Mouse (Mus musculus) hindbrain, embryonic 12.5 days (tissue): ENCODE measurements around the gene Micu2. TPM values are rescaled to one million over a fixed set of nuclear protein-coding genes. Genes with fewer than 3 reads are reported as not detected.
"Not testable (repeated sequence)": the region's sequence is repeated elsewhere in the genome, so short reads cannot be mapped to it uniquely, and the experiment has no call there.

Experiments
- ATAC-seq: fragments of 200-750 bp; cut with Nextera tagmentation; 2 replicates; pipeline ENCODE4 v1.8.0; 2017; ENCODE audit warnings: moderate TSS enrichment; ENCODE audit not compliant: low FRiP score
- H3K27ac ChIP-seq: fragments of 300-500 bp; sonication (generic); 2 replicates; pipeline ENCODE4 v1.5.1; 2016; ENCODE audit warnings: mild to moderate bottlenecking
- H3K27me3 ChIP-seq: fragments of 300-500 bp; sonication (generic); 2 replicates; pipeline ENCODE4 v1.6.1; 2016; ENCODE audit warnings: mild to moderate bottlenecking
- H3K36me3 ChIP-seq: fragments of 300-500 bp; sonication (generic); 2 replicates; pipeline ENCODE4 v1.6.1; 2016; ENCODE audit warnings: mild to moderate bottlenecking
- H3K4me1 ChIP-seq: fragments of 300-500 bp; sonication (generic); 2 replicates; pipeline ENCODE4 v1.6.1; 2016
- H3K4me2 ChIP-seq: fragments of 300-500 bp; sonication (generic); replicated peaks from 2 replicates; pipeline ENCODE4 v1.6.1; 2016; ENCODE audit warnings: mild to moderate bottlenecking
- H3K4me3 ChIP-seq: fragments of 300-500 bp; sonication (generic); 2 replicates; pipeline ENCODE4 v1.5.1; 2016; ENCODE audit warnings: mild to moderate bottlenecking
- H3K9ac ChIP-seq: fragments of 300-500 bp; sonication (generic); 2 replicates; pipeline ENCODE4 v1.6.1; 2016; ENCODE audit warnings: mild to moderate bottlenecking, moderate library complexity
- H3K9me3 ChIP-seq: fragments of 300-500 bp; sonication (generic); replicated peaks from 2 replicates; pipeline ENCODE4 v1.6.1; 2016; ENCODE audit warnings: mild to moderate bottlenecking
- WGBS: fragments of 180-500 bp; shearing (Covaris S2); methylation state at CpG from one replicate; pipeline ENCODE4 v1.1.7; 2016; 5-methylcytosine and 5-hydroxymethylcytosine counted together
- polyA plus RNA-seq: library from polyadenylated mRNA; unstranded; fragments of >200 nt; fragmentation: Nextera tagmentation; extraction: Ambion mirVana; gene quantifications from 2 replicates; pipeline ENCODE4 v1.2.1, GENCODE M21; 2016

Gene Micu2
- polyA plus RNA-seq, 1 experiment from 2014 or later = 73.1 TPM

DNA sequence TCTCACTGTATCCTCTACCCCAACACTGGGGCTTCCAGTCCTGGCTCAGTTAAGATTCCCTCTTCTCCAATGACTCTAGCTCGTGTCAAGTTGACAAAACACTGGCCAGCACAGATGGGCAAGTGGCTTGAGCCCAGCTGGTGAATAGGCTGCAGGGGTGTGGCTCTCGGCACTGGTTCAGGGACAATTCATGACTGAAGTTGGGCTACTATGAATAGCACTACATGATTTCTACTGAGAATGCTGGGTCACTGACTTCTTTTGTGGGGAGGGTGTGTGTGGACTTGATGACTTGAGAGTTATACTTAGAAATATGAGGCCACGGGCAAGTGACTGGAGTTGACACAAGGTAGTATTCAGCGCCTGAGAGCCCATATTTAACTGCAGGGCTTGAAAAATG lies 53.2 kb downstream of the Micu2 start:
- no peak overlapping the region for H3K9ac ChIP-seq
- 83% methylated on average over 4 of the region's 4 CpGs for WGBS

DNA sequence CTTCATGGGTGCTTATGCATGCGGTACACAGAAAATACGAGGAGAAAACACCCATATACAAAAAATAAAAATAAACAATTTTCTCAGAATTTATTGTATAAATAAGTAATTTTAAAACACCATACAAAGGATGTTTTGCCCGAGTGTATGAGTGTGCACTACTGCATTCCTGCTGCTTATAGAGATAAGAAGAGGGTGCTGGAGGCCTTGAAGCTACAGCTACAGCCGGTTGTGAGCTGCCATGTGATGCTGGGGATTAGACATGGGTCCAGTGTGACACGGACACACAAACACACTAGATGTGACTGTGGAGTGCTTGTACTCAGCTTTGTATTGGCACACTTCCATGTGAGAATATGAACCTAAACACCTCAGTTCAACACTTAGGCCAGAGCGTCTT lies 61.8 kb downstream of the Micu2 start:
- 0 out of 2 replicates have a peak, but pooled peaks cover 8% of the 10 kb centered on the region for H3K36me3 ChIP-seq
- no peaks in the 10 kb centered on the region for H3K4me1 ChIP-seq
- no peaks in the 10 kb centered on the region for H3K9me3 ChIP-seq
- WGBS = 93% methylated on average over 6 of the region's 6 CpGs
- no peak for ATAC-seq
- H3K9ac ChIP-seq = no peak overlapping the region
- H3K27me3 ChIP-seq = no peaks in the 10 kb centered on the region
- no peak overlapping the region for H3K4me2 ChIP-seq
- H3K4me3 ChIP-seq = no peak overlapping the region
- no peak overlapping the region for H3K27ac ChIP-seq

More for the DNA sequence above, 53.2 kb downstream of the Micu2 start:
- Histone ChIP-seq H3K4me2 (no peak overlapping the region), H3K4me3 (no peak overlapping the region), H3K27ac (no peak overlapping the region), H3K36me3 (peaks cover 35% of the 10 kb centered on the region), H3K4me1 (no peaks in the 10 kb centered on the region), H3K9me3 (no peaks in the 10 kb centered on the region), H3K27me3 (no peaks in the 10 kb centered on the region)
- no peak for ATAC-seq

DNA sequence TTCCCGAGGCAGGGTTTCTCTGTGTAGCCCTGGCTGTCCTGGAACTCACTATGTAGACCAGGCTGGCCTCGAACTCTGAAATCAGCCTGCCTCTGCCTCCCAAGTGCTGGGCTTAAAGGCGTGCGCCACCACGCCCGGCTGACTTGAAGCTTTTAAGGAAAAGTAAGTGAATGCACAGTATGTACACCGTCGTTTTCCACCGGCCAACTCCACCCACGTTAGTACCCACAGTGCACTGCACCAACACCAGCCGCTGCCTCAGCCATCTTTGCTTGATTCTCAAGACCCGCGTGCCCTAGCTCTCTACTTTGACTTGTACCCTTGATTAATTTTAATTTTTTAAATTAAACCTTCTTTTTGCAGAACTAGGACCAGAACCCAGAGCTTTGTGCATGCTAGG lies 64.4 kb downstream of the Micu2 start:
- H3K9ac ChIP-seq = no peak overlapping the region
- no peaks in the 10 kb centered on the region for H3K27me3 ChIP-seq
- H3K27ac ChIP-seq = no peak overlapping the region
- no peaks in the 10 kb centered on the region for H3K4me1 ChIP-seq
- no peak for ATAC-seq
- no peak overlapping the region for H3K4me3 ChIP-seq
- 94% methylated on average over 13 of the region's 13 CpGs for WGBS
- no peak overlapping the region for H3K4me2 ChIP-seq
- H3K9me3 ChIP-seq = no peaks in the 10 kb centered on the region
- 0 out of 2 replicates have a peak, but pooled peaks cover 7% of the 10 kb centered on the region for H3K36me3 ChIP-seq

DNA sequence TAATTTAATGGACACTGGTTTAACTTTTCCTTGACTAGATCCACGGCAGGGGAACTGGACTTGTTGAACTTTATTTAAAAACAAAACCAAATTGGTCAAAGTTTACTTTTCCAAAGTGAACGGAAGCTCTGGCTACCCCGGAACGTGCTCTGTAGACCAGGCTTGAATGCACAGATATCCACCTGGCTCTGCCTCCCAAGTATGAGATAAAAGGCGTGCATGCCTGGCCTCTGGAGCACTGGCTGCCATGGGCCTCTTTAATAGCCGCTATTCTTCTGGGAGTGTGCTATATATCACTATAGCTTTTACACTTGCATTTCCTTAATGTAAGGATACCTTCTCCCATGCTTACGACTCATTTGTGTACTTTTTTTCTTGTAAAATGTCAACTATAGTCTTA lies 65.5 kb downstream of the Micu2 start:
- H3K27me3 ChIP-seq = no peaks in the 10 kb centered on the region
- ATAC-seq = no peak
- H3K4me3 ChIP-seq = no peak overlapping the region
- H3K9me3 ChIP-seq = no peaks in the 10 kb centered on the region
- no peak overlapping the region for H3K9ac ChIP-seq
- H3K36me3 ChIP-seq = 0 out of 2 replicates have a peak, but pooled peaks cover 7% of the 10 kb centered on the region
- H3K4me1 ChIP-seq = no peaks in the 10 kb centered on the region
- 87% methylated on average over 7 of the region's 7 CpGs for WGBS
- no peak overlapping the region for H3K4me2 ChIP-seq
- no peak overlapping the region for H3K27ac ChIP-seq

DNA sequence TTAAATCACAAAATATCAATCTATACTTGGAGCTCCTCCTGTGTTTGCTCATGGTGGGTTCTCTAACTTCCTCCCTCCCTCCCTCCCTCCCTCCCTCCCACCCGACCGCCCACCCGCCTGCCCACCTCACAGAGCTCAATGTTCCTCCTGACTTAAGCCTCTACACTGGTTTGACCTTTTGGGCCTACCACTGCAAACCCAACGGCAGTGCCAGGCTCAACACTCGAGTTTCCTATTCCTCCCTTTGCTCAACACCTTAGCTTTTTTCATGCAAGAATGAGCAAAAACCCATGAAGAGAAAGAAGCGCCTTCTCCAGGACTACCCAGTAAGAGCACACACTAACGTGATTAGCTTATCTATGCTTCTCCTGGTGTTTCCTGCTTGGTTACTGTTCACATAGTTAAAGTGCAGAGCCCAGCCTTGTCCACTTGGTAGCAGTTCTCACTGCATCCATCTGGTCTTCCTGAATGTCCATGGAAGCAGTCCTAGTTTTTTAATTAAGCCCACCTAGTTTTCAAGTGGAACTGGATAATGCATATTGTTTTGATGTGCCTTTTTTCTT lies 66.1 kb downstream of the Micu2 start:
- H3K4me3 ChIP-seq = no peak overlapping the region
- H3K27me3 ChIP-seq = no peaks in the 10 kb centered on the region
- ATAC-seq = no peak
- H3K4me1 ChIP-seq = no peaks in the 10 kb centered on the region
- no peak overlapping the region for H3K9ac ChIP-seq
- no peak overlapping the region for H3K27ac ChIP-seq
- H3K36me3 ChIP-seq = 0 out of 2 replicates have a peak, but pooled peaks cover 7% of the 10 kb centered on the region
- no peaks in the 10 kb centered on the region for H3K9me3 ChIP-seq
- 72% methylated on average over 7 of the region's 7 CpGs for WGBS
- H3K4me2 ChIP-seq = no peak overlapping the region

DNA sequence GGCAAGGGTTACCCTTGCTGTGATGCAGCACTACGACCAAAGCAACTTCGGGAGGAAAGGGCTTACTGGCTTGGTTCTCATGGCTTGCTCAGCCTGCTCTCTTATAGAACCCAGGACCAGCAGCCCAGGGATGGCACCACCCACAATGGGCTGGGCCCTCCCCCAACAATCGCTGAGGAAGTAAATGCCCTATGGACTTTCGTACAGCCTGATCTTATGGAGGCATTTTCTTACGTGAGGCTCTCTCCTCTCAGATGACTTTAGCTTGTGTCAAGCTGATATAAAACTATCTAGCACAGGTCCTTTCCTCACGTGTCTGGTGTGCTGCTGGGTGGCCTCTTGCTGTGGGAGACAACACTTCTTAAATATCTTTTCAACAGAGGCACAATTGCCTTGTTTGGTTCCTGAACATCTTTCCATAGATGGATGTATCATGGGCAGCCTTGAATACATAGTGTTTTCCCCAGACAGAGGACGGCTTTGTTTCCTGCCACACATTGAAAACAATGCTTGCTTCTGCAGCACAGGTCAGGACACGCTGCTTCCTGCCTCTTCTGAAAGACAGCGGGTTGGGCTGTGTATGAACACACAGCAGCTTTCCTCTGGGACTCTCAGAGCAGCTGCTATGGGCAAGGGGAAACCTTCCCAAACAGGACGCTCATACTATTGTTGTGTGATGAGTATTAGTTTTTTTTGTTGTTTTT lies 77.5 kb downstream of the Micu2 start:
- Histone ChIP-seq H3K4me2 (peak overlapping the region; percentile 21; the same call in 1 of the 2 replicates), H3K4me1 (peaks cover 20% of the 10 kb centered on the region), H3K36me3 (peaks cover 44% of the 10 kb centered on the region), H3K4me3 (no peak overlapping the region), H3K27ac (peak overlapping the region; percentile 76), H3K9ac (no peak overlapping the region), H3K9me3 (no peaks in the 10 kb centered on the region), H3K27me3 (no peaks in the 10 kb centered on the region)
- 29% methylated on average over 10 of the region's 10 CpGs for WGBS
- ATAC-seq = peak; percentile 87

DNA sequence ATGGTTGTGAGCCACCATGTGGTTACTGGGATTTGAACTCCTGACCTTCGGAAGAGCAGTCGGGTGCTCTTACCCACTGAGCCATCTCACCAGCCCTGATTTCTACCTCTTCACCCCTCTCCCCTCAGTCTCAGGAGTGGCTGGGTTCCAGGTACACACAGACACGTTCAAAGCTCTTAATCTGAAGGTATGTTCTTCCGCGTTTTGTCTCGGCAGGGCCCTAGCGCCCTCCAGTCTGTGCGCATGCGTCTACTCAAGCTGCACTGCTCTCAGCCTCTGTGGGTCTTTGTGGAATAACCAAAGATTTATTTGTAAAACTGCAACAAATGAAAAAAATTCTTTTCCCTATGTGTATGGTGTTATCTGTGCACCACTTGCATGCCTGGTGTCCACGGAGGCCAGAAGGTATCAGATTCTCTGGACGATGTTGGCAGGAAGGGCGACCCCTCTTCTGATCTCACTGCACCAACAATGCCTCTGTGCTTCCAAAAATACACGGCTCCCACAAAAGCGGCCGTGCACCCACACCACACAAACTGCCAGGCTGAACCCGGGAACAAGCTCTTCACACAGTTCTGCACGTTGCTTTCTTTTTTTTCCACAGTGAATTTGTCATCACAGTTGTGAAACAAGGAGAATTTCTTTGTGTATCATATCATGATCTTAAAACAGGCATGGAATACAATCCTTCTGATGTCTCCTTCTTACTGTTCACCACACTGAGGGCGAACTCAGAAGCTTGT lies 78.3 kb downstream of the Micu2 start:
- Histone ChIP-seq H3K27ac (peak overlapping the region; percentile 76), H3K4me3 (no peak overlapping the region), H3K9me3 (no peaks in the 10 kb centered on the region), H3K27me3 (no peaks in the 10 kb centered on the region), H3K4me2 (no peak overlapping the region), H3K36me3 (peaks cover 47% of the 10 kb centered on the region), H3K4me1 (peaks cover 20% of the 10 kb centered on the region), H3K9ac (no peak overlapping the region)
- ATAC-seq = no peak
- WGBS = 83% methylated on average over 18 of the region's 18 CpGs

DNA sequence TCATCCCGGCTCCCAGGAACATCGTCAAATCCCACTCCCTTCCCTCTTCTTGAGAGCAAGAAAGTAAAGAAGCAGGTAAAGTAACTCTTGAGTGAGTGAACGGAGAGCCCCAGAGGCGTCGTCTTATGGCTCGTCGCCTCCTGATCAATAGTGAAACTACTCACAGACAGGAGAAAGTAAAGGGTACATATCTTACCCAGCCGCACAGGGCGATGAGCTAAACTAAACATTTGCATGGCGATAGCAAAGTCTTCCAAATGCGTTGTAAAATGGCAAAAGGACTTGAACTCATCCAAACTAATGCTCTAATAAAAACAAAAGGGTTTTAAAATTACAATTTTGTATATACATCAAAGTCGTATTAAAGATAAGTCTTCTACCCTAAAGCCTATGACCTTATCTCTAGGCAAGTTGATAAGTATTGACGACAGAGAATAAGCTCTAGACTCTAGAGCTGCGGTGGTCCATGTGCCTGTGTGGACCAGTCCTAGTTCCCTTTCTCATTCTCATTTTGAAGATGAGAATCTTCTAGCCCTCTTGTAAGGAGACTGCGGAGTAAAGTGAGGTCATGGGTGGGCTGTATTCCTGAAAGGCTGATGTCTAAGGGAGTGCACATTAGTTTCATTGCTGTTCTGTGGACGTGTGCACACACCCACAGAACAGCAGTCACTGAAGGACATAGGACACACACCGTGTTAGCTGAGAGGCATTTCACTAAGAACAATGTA lies 79.8 kb downstream of the Micu2 start:
- 93% methylated on average over 17 of the region's 17 CpGs for whole genome bisulfite sequencing
- Histone ChIP-seq H3K4me2 (no peak overlapping the region), H3K4me3 (no peak overlapping the region), H3K9me3 (no peaks in the 10 kb centered on the region), H3K27me3 (no peaks in the 10 kb centered on the region), H3K36me3 (peaks cover 48% of the 10 kb centered on the region), H3K9ac (no peak overlapping the region), H3K27ac (no peak overlapping the region), H3K4me1 (peaks cover 20% of the 10 kb centered on the region)
- ATAC-seq = no peak

DNA sequence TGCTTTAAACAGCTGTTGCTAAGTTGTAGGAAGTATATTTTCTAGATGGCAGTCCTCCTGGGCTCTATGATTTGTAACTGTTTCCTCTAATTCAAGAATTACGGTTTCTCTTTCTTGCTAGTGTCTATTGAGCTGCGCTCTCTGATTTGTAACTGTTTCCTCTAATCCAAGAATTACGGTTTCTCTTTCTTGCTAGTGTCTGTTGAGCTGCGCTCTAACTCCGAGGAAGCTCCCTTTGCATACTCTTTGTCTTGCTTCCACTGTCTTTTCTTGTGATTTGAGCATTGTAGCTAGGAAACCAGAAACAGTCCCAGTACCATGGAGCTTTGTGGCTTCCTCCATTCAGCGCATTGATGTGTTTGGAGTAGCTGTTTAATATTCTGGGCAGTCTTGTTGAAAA lies 83.7 kb downstream of the Micu2 start:
- no peaks in the 10 kb centered on the region for H3K9me3 ChIP-seq
- no peak overlapping the region for H3K4me3 ChIP-seq
- no peak overlapping the region for H3K27ac ChIP-seq
- no peak for ATAC-seq
- 55% methylated on average over 6 of the region's 6 CpGs for WGBS
- H3K4me2 ChIP-seq = no peak overlapping the region
- no peaks in the 10 kb centered on the region for H3K4me1 ChIP-seq
- H3K9ac ChIP-seq = no peak overlapping the region
- H3K36me3 ChIP-seq = peaks cover 31% of the 10 kb centered on the region
- H3K27me3 ChIP-seq = no peaks in the 10 kb centered on the region

DNA sequence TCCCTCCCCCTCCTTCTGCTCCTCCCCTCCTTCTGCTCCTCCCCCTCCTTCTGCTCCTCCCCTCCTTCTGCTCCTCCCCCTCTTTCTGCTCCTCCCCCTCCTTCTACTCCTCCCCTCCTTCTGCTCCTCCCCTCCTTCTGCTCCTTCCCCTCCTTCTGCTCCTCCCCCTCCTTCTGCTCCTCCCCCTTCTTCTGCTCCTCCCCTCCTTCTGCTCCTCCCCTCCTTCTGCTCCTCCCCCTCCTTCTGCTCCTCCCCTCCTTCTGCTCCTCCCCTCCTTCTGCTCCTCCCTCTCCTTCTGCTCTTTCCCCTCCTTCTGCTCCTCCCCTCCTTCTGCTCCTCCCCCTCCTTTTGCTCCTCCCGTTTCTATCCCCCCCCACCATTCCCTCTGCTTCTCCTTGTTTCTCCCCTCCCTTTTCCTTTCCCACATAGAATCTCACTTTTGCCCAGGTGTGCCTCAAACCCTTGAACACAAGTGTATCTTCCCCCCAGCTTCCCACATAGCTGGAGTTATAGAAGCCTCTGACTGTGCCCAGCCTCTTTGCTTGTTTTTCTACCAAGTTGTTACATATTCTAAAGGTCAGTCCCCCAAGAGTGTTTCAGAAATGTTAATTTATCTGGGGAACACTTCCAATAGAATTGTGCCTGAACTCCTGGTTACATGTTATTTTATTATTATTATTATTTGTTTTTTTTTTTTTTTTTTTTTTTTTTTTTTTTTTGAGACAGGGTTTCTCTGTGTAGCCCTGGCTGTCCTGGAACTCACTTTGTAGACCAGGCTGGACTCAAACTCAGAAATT lies 86.7 kb downstream of the Micu2 start:
- not testable (repeated sequence) for H3K9ac ChIP-seq, H3K4me2 ChIP-seq, H3K27ac ChIP-seq, H3K4me1 ChIP-seq, ATAC-seq, H3K9me3 ChIP-seq, H3K4me3 ChIP-seq, H3K27me3 ChIP-seq
- H3K36me3 ChIP-seq = peaks cover 21% of the 10 kb centered on the region
- WGBS = 78% methylated on average over 1 of the region's 1 CpGs

DNA sequence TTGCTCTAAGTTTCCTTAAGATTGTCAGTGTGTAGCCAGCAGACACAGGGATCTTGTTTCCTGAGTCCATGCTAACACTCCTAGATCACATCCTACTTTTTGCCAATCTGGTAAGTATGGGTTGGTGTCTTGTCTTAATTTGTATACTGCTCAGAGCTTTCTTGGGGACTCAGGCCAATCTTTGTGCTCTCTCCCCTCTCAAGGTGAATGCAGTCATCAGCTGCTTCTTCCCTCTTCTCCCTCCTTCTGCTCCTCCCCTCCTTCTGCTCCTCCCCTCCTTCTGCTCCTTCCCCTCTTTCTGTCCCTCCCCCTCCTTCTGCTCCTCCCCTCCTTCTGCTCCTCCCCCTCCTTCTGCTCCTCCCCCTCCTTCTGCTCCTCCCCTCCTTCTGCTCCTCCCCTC lies 87.3 kb downstream of the Micu2 start:
- peaks cover 15% of the 10 kb centered on the region for H3K36me3 ChIP-seq
- not testable (repeated sequence) for H3K4me1 ChIP-seq, H3K27me3 ChIP-seq, H3K4me2 ChIP-seq, H3K9me3 ChIP-seq, H3K9ac ChIP-seq, ATAC-seq, H3K27ac ChIP-seq, H3K4me3 ChIP-seq
